Mouse (Mus musculus): ENCODE results near the gene Drg1. TPM values are rescaled to one million over a fixed set of nuclear protein-coding genes. Genes with fewer than 3 reads are reported as not detected.

Drg1 gene
- 149 TPM for polyA plus RNA-seq (2014; fragmentation: Illumina TruSeq; extraction: RNeasy Lipid Tissue Mini Kit (QIAGEN cat#74804); ENCODE audit: low read depth, low replicate concordance)

GRCm38 (mm10) chr11:3266079-3266685 is at the start of gene Drg1:
Drg1 (minus strand) TSS chr11:3266415.

GRCm38 (mm10) chr11:3288521-3289301 is 22.5 kb upstream of the Drg1 start, which contains the start of gene Patz1:
Patz1 (plus strand) TSS chr11:3288874.

DNA sequence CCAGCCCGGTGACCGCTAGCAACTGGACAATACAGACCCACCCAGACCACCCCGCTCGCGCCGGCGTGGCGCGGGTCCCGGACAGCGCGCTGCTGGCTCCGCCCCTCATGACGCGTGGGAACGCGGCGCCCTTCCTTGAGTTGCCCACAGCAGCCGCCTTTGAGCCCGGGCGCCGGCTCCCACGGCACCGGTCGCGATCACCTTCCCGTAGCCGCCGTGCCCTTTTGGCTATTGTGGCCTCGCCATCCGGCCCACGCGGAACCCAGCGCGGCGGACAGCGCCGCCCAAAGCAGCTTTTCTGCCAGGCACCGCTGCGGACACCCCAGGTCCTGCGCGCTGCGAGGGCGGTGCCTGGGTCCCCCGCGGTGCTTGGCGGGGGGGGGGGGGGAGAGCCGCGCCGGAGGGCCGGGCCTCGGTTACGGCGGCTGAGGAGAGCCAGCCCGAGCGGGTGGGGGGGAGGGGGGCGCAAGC is 63.9 kb downstream of the Drg1 start, which contains the start of gene Eif4enif1:
Gene Eif4enif1, plus strand, starts transcription at position 162 of the 471 bp plus-strand sequence.

DNA sequence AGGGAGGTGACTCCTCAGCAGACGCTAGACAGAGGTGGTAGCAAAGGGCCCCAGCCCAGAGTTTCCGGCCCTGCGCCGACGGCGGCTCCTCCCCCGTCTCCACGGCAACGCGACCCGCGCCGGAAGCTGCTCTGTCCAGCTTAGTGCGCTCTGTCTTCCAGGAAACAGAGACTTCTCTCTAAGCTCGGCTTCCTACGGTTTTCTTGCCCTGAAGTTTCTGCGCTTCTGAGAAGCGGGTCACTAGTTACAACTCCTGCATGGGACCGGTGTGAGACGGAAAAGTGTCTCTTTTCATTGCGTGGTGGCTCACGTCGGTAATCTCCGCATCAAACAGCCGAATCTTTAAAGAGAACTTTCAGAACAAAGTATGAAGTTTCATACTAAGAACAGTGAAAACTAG is 72.9 kb downstream of the Drg1 start, which contains the start of gene Sfi1:
Gene Sfi1, minus strand, starts transcription at position 101 of the 400 bp plus-strand sequence.

Other genes starting within 250 kb of the Drg1 start
- 17.1 TPM for gene Sfi1, start 73.0 kb downstream of the Drg1 start, polyA plus RNA-seq (2014; fragmentation: Illumina TruSeq; extraction: RNeasy Lipid Tissue Mini Kit (QIAGEN cat#74804); ENCODE audit: low read depth, low replicate concordance)
- gene Eif4enif1, start 64.0 kb downstream of the Drg1 start, polyA plus RNA-seq (2014; fragmentation: Illumina TruSeq; extraction: RNeasy Lipid Tissue Mini Kit (QIAGEN cat#74804); ENCODE audit: low read depth, low replicate concordance): 84.9 TPM
- 8.0 TPM for gene Patz1, start 22.5 kb upstream of the Drg1 start, polyA plus RNA-seq (2014; fragmentation: Illumina TruSeq; extraction: RNeasy Lipid Tissue Mini Kit (QIAGEN cat#74804); ENCODE audit: low read depth, low replicate concordance)
- 2.7 TPM for gene Pik3ip1, start 64.0 kb upstream of the Drg1 start, polyA plus RNA-seq (2014; fragmentation: Illumina TruSeq; extraction: RNeasy Lipid Tissue Mini Kit (QIAGEN cat#74804); ENCODE audit: low read depth, low replicate concordance)
- gene Limk2, start 142.8 kb upstream of the Drg1 start, polyA plus RNA-seq (2014; fragmentation: Illumina TruSeq; extraction: RNeasy Lipid Tissue Mini Kit (QIAGEN cat#74804); ENCODE audit: low read depth, low replicate concordance): 72.4 TPM
- 29.1 TPM for gene Rnf185, start 185.9 kb upstream of the Drg1 start, polyA plus RNA-seq (2014; fragmentation: Illumina TruSeq; extraction: RNeasy Lipid Tissue Mini Kit (QIAGEN cat#74804); ENCODE audit: low read depth, low replicate concordance)
- gene Pla2g3, start 221.9 kb upstream of the Drg1 start, polyA plus RNA-seq (2014; fragmentation: Illumina TruSeq; extraction: RNeasy Lipid Tissue Mini Kit (QIAGEN cat#74804); ENCODE audit: low read depth, low replicate concordance): 2.9 TPM
- gene Inpp5j, start 238.4 kb upstream of the Drg1 start, polyA plus RNA-seq (2014; fragmentation: Illumina TruSeq; extraction: RNeasy Lipid Tissue Mini Kit (QIAGEN cat#74804); ENCODE audit: low read depth, low replicate concordance): 13.2 TPM
- gene Selenom, start 248.3 kb upstream of the Drg1 start, polyA plus RNA-seq (2014; fragmentation: Illumina TruSeq; extraction: RNeasy Lipid Tissue Mini Kit (QIAGEN cat#74804); ENCODE audit: low read depth, low replicate concordance): 6.2 TPM

Data from sigmoid colon, adult 10 weeks (tissue).